Mouse (Mus musculus) forebrain, postnatal 0 days (tissue): ENCODE measurements around the gene Akap12. TPM values are rescaled to one million over a fixed set of nuclear protein-coding genes. Genes with fewer than 3 reads are reported as not detected.
A peak's percentile ranks its signal among the peaks of the same experiment; 100 is the strongest.

Experiments used
- ATAC-seq: fragments of 200-750 bp; cut with Nextera tagmentation; 2 replicates; pipeline ENCODE4 v1.8.0; 2017; ENCODE audit warnings: mild to moderate bottlenecking, moderate library complexity
- DNase-seq: peaks from one replicate; pipeline ENCODE4 v3.0.0-alpha.2; 2015
- H3K27ac ChIP-seq: fragments of 300-500 bp; sonication (generic); 2 replicates; pipeline ENCODE4 v1.5.1; 2014; ENCODE audit warnings: low read depth, mild to moderate bottlenecking, antibody characterized with exemption, low read length, moderate library complexity, mixed read lengths
- H3K27me3 ChIP-seq: fragments of 300-500 bp; sonication (generic); 2 replicates; pipeline ENCODE4 v1.6.1; 2014; ENCODE audit warnings: mild to moderate bottlenecking, low read length, mixed read lengths; ENCODE audit not compliant: insufficient read depth
- H3K36me3 ChIP-seq: fragments of 300-500 bp; sonication (generic); 2 replicates; pipeline ENCODE4 v1.6.1; 2014; ENCODE audit warnings: mild to moderate bottlenecking, moderate library complexity; ENCODE audit not compliant: insufficient read depth
- H3K4me1 ChIP-seq: fragments of 300-500 bp; sonication (generic); 2 replicates; pipeline ENCODE4 v1.6.1; 2014; ENCODE audit warnings: antibody characterized with exemption; ENCODE audit not compliant: insufficient read depth
- H3K4me2 ChIP-seq: fragments of 300-500 bp; sonication (generic); 2 replicates; pipeline ENCODE4 v1.6.1; 2014; ENCODE audit warnings: low read depth, mild to moderate bottlenecking, moderate library complexity
- H3K4me3 ChIP-seq: fragments of 300-500 bp; sonication (generic); 2 replicates; pipeline ENCODE4 v1.5.1; 2014; ENCODE audit warnings: low read depth, low read length, mixed read lengths
- H3K9ac ChIP-seq: fragments of 300-500 bp; sonication (generic); 2 replicates; pipeline ENCODE4 v1.6.1; 2014; ENCODE audit warnings: mild to moderate bottlenecking
- H3K9me3 ChIP-seq: fragments of 300-500 bp; sonication (generic); 2 replicates; pipeline ENCODE4 v1.6.1; 2016; ENCODE audit warnings: low read length
- CTCF ChIP-seq: sonication (generic); IDR thresholded peaks from 2 replicates; pipeline ENCODE4 v1.5.1; 2016; ENCODE audit warnings: antibody characterized with exemption, control low read depth, low read depth
- WGBS: fragments of 180-500 bp; shearing (Covaris S2); extraction: QIAGEN DNeasy Blood & Tissue Kit; methylation state at CpG from one replicate; pipeline ENCODE4 v1.1.7; 2014; 5-methylcytosine and 5-hydroxymethylcytosine counted together
- polyA plus RNA-seq: library from polyadenylated mRNA; unstranded; fragments of >200 nt; fragmentation: Nextera tagmentation; extraction: Ambion mirVana; gene quantifications from 2 replicates; pipeline ENCODE4 v1.2.1, GENCODE M21; 2015
- total RNA-seq: library from RNA; depleted of rRNA; stranded (reverse); fragments of >200 nt; gene quantifications from 2 replicates; pipeline ENCODE4 v1.2.3, GENCODE M21; 2014; rRNA removed

Akap12 gene
- total RNA-seq (50.5 and 52.4 TPM in 2 replicates), polyA plus RNA-seq (22.1 and 28.3 TPM in 2 replicates)

DNA sequence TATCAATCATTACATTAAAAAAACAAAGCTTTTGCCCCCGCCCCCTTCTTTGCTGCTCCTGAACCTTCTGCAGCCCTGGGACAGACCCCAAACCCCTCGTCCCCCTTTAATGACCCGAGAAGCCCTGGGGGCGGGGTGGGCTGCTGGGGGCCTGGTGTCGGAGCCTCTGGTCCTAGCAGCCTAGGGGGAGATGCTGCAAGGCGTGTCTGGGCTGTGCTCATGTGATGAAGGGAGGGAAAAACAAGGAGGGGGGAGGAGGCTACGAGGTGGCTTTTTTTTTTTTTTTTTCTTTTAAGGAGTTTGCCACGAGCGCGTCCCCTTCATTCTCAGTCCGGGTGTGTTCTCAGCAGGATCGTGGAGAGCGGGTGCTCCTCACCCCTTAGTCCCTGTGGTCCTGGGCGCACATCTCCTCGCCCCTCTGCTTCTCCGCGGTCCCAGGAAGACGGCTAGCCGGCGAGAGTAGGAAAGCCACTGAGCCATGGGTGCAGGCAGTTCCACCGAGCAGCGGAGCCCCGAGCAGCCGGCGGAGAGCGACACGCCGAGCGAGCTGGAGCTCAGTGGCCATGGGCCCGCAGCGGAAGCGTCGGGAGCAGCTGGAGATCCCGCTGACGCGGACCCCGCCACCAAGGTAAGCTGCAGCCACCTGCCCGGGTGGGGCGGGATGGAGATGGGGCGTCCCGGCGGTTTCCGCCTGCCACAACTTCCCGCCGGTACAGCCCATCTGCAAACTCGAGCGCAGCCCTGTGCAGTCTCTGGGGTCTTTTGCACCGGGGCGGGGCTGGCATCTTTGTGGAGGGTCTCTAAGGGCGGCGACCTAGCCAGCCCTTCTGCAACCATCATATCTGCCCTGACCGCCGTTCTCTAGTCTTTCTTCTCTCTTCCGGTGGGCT lies at the start of gene Akap12:
Gene Akap12, plus strand, starts transcription at position 340 of the 890 bp plus-strand sequence.
- ATAC-seq = peak; percentile 82
- DNase-seq = peak; percentile 67
- H3K9me3 ChIP-seq = no peaks in the 10 kb centered on the region
- no peaks in the 10 kb centered on the region for H3K27me3 ChIP-seq
- peak within 1 kb of the TSS; percentile 72 for H3K9ac ChIP-seq
- peak within 1 kb of the TSS; percentile 65 for H3K4me3 ChIP-seq
- H3K27ac ChIP-seq = peak within 1 kb of the TSS; percentile 42
- peak within 1 kb of the TSS; percentile 78 for H3K4me2 ChIP-seq
- WGBS = under 1% methylated on average over 54 of the region's 54 CpGs
- no peaks in the 10 kb centered on the region for H3K36me3 ChIP-seq
- H3K4me1 ChIP-seq = no peaks in the 10 kb centered on the region
- TF ChIP-seq CTCF = no peak

- no peak overlapping the region for H3K4me2 ChIP-seq
- H3K9ac ChIP-seq = no peak overlapping the region
- ATAC-seq (no peak), DNase-seq (no peak)
- H3K4me3 ChIP-seq = no peak overlapping the region
- no peaks in the 10 kb centered on the region for H3K9me3 ChIP-seq
- no peak overlapping the region for H3K27ac ChIP-seq
- no peaks in the 10 kb centered on the region for H3K36me3 ChIP-seq
- 82% methylated on average over 17 of the region's 17 CpGs for WGBS
- no peaks in the 10 kb centered on the region for H3K4me1 ChIP-seq
- TF ChIP-seq CTCF = no peak
- H3K27me3 ChIP-seq = no peaks in the 10 kb centered on the region
Measured at GRCm38 (mm10) chr10:4230563-4231359, 35.4 kb upstream of the Akap12 start.

GRCm38 (mm10) chr10:4233102-4233501 lies 33.1 kb upstream of the Akap12 start:
- TF ChIP-seq CTCF = no peak
- Histone ChIP-seq H3K27ac (no peak overlapping the region), H3K4me3 (no peak overlapping the region), H3K4me2 (no peak overlapping the region), H3K27me3 (no peaks in the 10 kb centered on the region), H3K36me3 (no peaks in the 10 kb centered on the region), H3K4me1 (no peaks in the 10 kb centered on the region), H3K9ac (no peak overlapping the region), H3K9me3 (no peaks in the 10 kb centered on the region)
- DNase-seq (peak; percentile 50), ATAC-seq (peak; percentile 47; the same call in 1 of the 2 replicates)
- 22% methylated on average over 9 of the region's 9 CpGs for WGBS

- ATAC-seq (no peak), DNase-seq (no peak)
- no peak for TF ChIP-seq CTCF
- H3K9ac ChIP-seq = no peak overlapping the region
- H3K27me3 ChIP-seq = no peaks in the 10 kb centered on the region
- H3K9me3 ChIP-seq = no peaks in the 10 kb centered on the region
- H3K4me1 ChIP-seq = no peaks in the 10 kb centered on the region
- no peak overlapping the region for H3K4me3 ChIP-seq
- WGBS = 66% methylated on average over 5 of the region's 5 CpGs
- no peak overlapping the region for H3K27ac ChIP-seq
- H3K4me2 ChIP-seq = no peak overlapping the region
- no peaks in the 10 kb centered on the region for H3K36me3 ChIP-seq
Measured at GRCm38 (mm10) chr10:4239794-4240574, 26.2 kb upstream of the Akap12 start.

DNA sequence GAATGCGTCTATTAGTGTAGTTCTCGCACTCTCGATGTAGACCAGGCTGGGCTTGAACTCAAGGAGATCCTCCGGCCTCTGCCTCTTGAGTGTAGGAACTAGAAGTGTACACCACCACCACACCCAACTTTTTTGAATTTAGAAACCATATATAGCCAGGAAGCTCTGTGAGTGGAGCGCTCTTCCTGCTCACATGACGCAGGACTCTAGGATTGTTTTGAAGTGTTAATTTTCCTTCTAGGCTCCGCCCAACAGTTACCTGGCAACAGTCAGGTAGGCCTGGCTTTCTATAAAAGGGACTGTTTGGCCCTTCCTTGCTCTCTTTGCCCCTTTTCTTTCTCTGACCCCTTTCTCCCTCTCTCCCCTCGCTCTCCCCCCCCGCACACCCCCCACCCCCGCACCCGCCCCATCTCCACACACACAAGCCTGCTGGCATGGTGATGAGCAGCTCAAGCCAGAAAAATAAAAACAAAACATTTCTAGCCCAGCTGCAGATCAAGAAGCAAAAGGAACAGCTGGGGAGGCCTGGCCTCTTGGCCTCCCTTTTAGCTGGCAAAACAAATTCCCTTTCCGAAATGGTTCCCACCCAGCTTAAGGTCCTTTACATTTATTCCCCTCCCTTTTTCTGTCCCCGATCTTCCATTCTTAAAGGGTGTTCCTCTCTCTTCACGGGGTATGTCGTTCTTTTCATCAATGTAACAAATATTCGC lies 22.4 kb upstream of the Akap12 start:
- Histone ChIP-seq H3K4me2 (no peak overlapping the region), H3K36me3 (no peaks in the 10 kb centered on the region), H3K27me3 (no peaks in the 10 kb centered on the region), H3K9me3 (no peaks in the 10 kb centered on the region), H3K9ac (no peak overlapping the region), H3K4me3 (no peak overlapping the region), H3K27ac (no peak overlapping the region), H3K4me1 (no peaks in the 10 kb centered on the region)
- ATAC-seq = no peak
- TF ChIP-seq CTCF = no peak
- DNase-seq = no peak
- WGBS = 85% methylated on average over 16 of the region's 16 CpGs

- Histone ChIP-seq H3K9me3 (no peaks in the 10 kb centered on the region), H3K36me3 (no peaks in the 10 kb centered on the region), H3K4me1 (no peaks in the 10 kb centered on the region), H3K27ac (no peak overlapping the region), H3K4me3 (no peak overlapping the region), H3K9ac (no peak overlapping the region), H3K4me2 (no peak overlapping the region), H3K27me3 (no peaks in the 10 kb centered on the region)
- WGBS = 80% methylated on average over 2 of the region's 2 CpGs
- DNase-seq = no peak
- no peak for TF ChIP-seq CTCF
- ATAC-seq = no peak
Measured at GRCm38 (mm10) chr10:4245812-4246211, 20.4 kb upstream of the Akap12 start.
